Mouse (Mus musculus) myocyte (in vitro differentiated cells): ENCODE results near the gene B4galt3. TPM values are rescaled to one million over a fixed set of nuclear protein-coding genes. Genes with fewer than 3 reads are reported as not detected.

Experiments
- H3K27me3 ChIP-seq: one replicate; pipeline ENCODE4 v1.6.1; 2011; ENCODE audit not compliant: control insufficient read depth, insufficient read depth, insufficient read length
- H3K36me3 ChIP-seq: one replicate; pipeline ENCODE4 v1.6.1; 2011; ENCODE audit not compliant: control insufficient read depth, insufficient read depth
- H3K4me2 ChIP-seq: one replicate; pipeline ENCODE4 v1.6.1; 2011; ENCODE audit warnings: low read depth, control low read depth
- H3K4me3 ChIP-seq: one replicate; pipeline ENCODE4 v1.5.1; 2011; ENCODE audit warnings: mild to moderate bottlenecking, control low read depth, moderate library complexity
- H3K79me2 ChIP-seq: one replicate; pipeline ENCODE4 v1.6.1; 2011; ENCODE audit not compliant: control insufficient read depth, insufficient read depth
- H3ac ChIP-seq: one replicate; pipeline ENCODE4 v1.6.1; 2011; ENCODE audit not compliant: control insufficient read depth, insufficient read length
- CEBPB ChIP-seq: IDR thresholded peaks from 2 replicates; pipeline ENCODE4 v1.6.1; 2011; ENCODE audit warnings: mild to moderate bottlenecking, moderate library complexity; ENCODE audit not compliant: poor library complexity, insufficient read depth, severe bottlenecking
- E2F4 ChIP-seq: IDR thresholded peaks from one replicate; pipeline ENCODE4 v1.6.1; 2011; ENCODE audit warnings: mild to moderate bottlenecking, control low read depth, moderate library complexity; ENCODE audit not compliant: insufficient read depth
- MAX ChIP-seq: IDR thresholded peaks from one replicate; pipeline ENCODE4 v1.6.1; 2011; ENCODE audit warnings: low read depth, mild to moderate bottlenecking, control low read depth
- MYOD1 ChIP-seq, 3 experiments: IDR thresholded peaks; one replicate each; pipeline ENCODE4 v1.6.1; 2011; ENCODE audit warnings: control low read depth in 2 of 3, low read depth in 2 of 3, mild to moderate bottlenecking in 2 of 3, moderate library complexity in 1 of 3; ENCODE audit not compliant: insufficient read length in 2 of 3, control insufficient read depth in 1 of 3
- MYOG ChIP-seq, 3 experiments: IDR thresholded peaks; one replicate each; pipeline ENCODE4 v1.6.1; 2011; ENCODE audit warnings: control low read depth in 2 of 3, low read depth in 2 of 3, mild to moderate bottlenecking in 2 of 3; ENCODE audit not compliant: insufficient read length in 2 of 3, control insufficient read depth in 1 of 3, insufficient read depth in 1 of 3
- POLR2A ChIP-seq: IDR thresholded peaks from one replicate; pipeline ENCODE4 v1.6.1; 2011; ENCODE audit warnings: low read depth, mild to moderate bottlenecking, control low read depth, moderate library complexity; ENCODE audit not compliant: insufficient read length
- POLR2AphosphoS2 ChIP-seq: IDR thresholded peaks from one replicate; pipeline ENCODE4 v1.6.1; 2011; ENCODE audit warnings: low read depth, control low read depth; ENCODE audit not compliant: insufficient read length
- REST ChIP-seq: IDR thresholded peaks from one replicate; pipeline ENCODE4 v1.6.1; 2011; ENCODE audit warnings: mild to moderate bottlenecking, control low read depth, moderate library complexity; ENCODE audit not compliant: insufficient read depth, insufficient read length
- SRF ChIP-seq: IDR thresholded peaks from one replicate; pipeline ENCODE4 v1.6.1; 2011; ENCODE audit warnings: low read depth; ENCODE audit not compliant: control insufficient read depth, insufficient read length
- TCF12 ChIP-seq: IDR thresholded peaks from one replicate; pipeline ENCODE4 v1.6.1; 2011; ENCODE audit warnings: mild to moderate bottlenecking, control low read depth; ENCODE audit not compliant: poor library complexity, insufficient read depth, severe bottlenecking
- TCF3 ChIP-seq: IDR thresholded peaks from one replicate; pipeline ENCODE4 v1.6.1; 2011; ENCODE audit warnings: low read depth, control low read depth; ENCODE audit not compliant: insufficient read length
- USF1 ChIP-seq: IDR thresholded peaks from one replicate; pipeline ENCODE4 v1.6.1; 2011; ENCODE audit warnings: low read depth, mild to moderate bottlenecking, control low read depth, moderate library complexity
- polyA plus RNA-seq: library from polyadenylated mRNA; unstranded; fragments of >200 nt; fragmentation: generic; extraction: Trizol; gene quantifications from one replicate; pipeline ENCODE4 v1.2.1, GENCODE M21; 2012; ENCODE audit warnings: missing spikeins

Gene B4galt3
- polyA plus RNA-seq, 1 experiment, result 19.3 TPM

GRCm38 (mm10) chr1:171283188-171284160, 13.3 kb downstream of the B4galt3 start:
- Histone ChIP-seq H3K79me2 (peaks cover 10% of the 10 kb centered on the region), H3ac (no peak overlapping the region), H3K4me2 (no peak overlapping the region), H3K4me3 (no peak overlapping the region), H3K27me3 (no peaks in the 10 kb centered on the region), H3K36me3 (peaks cover 3% of the 10 kb centered on the region)
- peak; percentile 2 for TF ChIP-seq POLR2AphosphoS2
- no peak for TF ChIP-seq MAX
- no peak for TF ChIP-seq POLR2A
- no peak for TF ChIP-seq TCF12
- no peak for TF ChIP-seq MYOD1 (IDR thresholded peaks at IDR 0.05; ENCODE audit: control insufficient read depth in 1 of 3, insufficient read length in 2 of 3, low read depth in 2 of 3)
- no peak for TF ChIP-seq CEBPB
- no peak for TF ChIP-seq TCF3
- TF ChIP-seq REST, result no peak

GRCm38 (mm10) chr1:171284491-171284890, 14.4 kb downstream of the B4galt3 start:
- Histone ChIP-seq H3K4me2 (no peak overlapping the region), H3K79me2 (peaks cover 10% of the 10 kb centered on the region), H3ac (no peak overlapping the region), H3K27me3 (no peaks in the 10 kb centered on the region), H3K4me3 (no peak overlapping the region), H3K36me3 (peaks cover 3% of the 10 kb centered on the region)
- no peak for TF ChIP-seq POLR2A
- TF ChIP-seq MYOG (IDR thresholded peaks at IDR 0.05; ENCODE audit: control insufficient read depth in 1 of 3, insufficient read depth in 1 of 3, insufficient read length in 2 of 3, low read depth in 2 of 3), result no peak
- no peak for TF ChIP-seq USF1
- no peak for TF ChIP-seq TCF3
- TF ChIP-seq POLR2AphosphoS2, result no peak
- no peak for TF ChIP-seq REST
- TF ChIP-seq CEBPB, result no peak
- TF ChIP-seq TCF12, result no peak
- TF ChIP-seq SRF, result no peak
- no peak for TF ChIP-seq MAX
- no peak for TF ChIP-seq MYOD1 (IDR thresholded peaks at IDR 0.05; ENCODE audit: control insufficient read depth in 1 of 3, insufficient read length in 2 of 3, low read depth in 2 of 3)
- TF ChIP-seq E2F4, result no peak

- Histone ChIP-seq H3K79me2 (peaks cover 10% of the 10 kb centered on the region), H3ac (no peak overlapping the region), H3K36me3 (peaks cover 6% of the 10 kb centered on the region), H3K4me3 (no peak overlapping the region), H3K4me2 (no peak overlapping the region), H3K27me3 (no peaks in the 10 kb centered on the region)
- peak; percentile 25 for TF ChIP-seq POLR2AphosphoS2
- no peak for TF ChIP-seq MYOD1 (IDR thresholded peaks at IDR 0.05; ENCODE audit: control insufficient read depth in 1 of 3, insufficient read length in 2 of 3, low read depth in 2 of 3)
- TF ChIP-seq MYOG (IDR thresholded peaks at IDR 0.05; ENCODE audit: control insufficient read depth in 1 of 3, insufficient read depth in 1 of 3, insufficient read length in 2 of 3, low read depth in 2 of 3), result no peak
Observed at GRCm38 (mm10) chr1:171285096-171285892, 15.2 kb downstream of the B4galt3 start.

- Histone ChIP-seq H3K4me3 (peak overlapping the region; percentile 52), H3K36me3 (peaks cover 6% of the 10 kb centered on the region), H3K79me2 (peaks cover 17% of the 10 kb centered on the region), H3K27me3 (no peaks in the 10 kb centered on the region), H3K4me2 (peak overlapping the region; percentile 92), H3ac (no peak overlapping the region)
- TF ChIP-seq TCF12, result no peak
- no peak for TF ChIP-seq SRF
Observed at GRCm38 (mm10) chr1:171286517-171286916, 16.4 kb downstream of the B4galt3 start.
